Mouse (Mus musculus) CH12.LX (cell line): ENCODE results near the gene Rgs5.

ENCODE experiments used
- IRF4 ChIP-seq: IDR thresholded peaks from 2 replicates; pipeline ENCODE4 v1.6.1; 2014; ENCODE audit warnings: low read depth, mild to moderate bottlenecking, inconsistent platforms, low read length, improper control_type of control experiment
- KAT2A ChIP-seq: IDR thresholded peaks from 2 replicates; pipeline ENCODE4 v1.6.1; 2012; ENCODE audit warnings: low read length, improper control_type of control experiment, inconsistent platforms; ENCODE audit not compliant: insufficient replicate concordance
- MAFK ChIP-seq: IDR thresholded peaks from 2 replicates; pipeline ENCODE4 v1.6.1; 2011; ENCODE audit warnings: low read length, improper control_type of control experiment; ENCODE audit not compliant: insufficient replicate concordance
- POLR2A ChIP-seq: IDR thresholded peaks from 2 replicates; pipeline ENCODE4 v1.6.1; 2011; ENCODE audit warnings: low read depth, mild to moderate bottlenecking, improper control_type of control experiment, low read length
- USF1 ChIP-seq: IDR thresholded peaks from 2 replicates; pipeline ENCODE4 v1.6.1; 2014; ENCODE audit warnings: low read depth, mild to moderate bottlenecking, inconsistent platforms, low read length, improper control_type of control experiment
- ZKSCAN1 ChIP-seq: IDR thresholded peaks from 2 replicates; pipeline ENCODE4 v1.6.1; 2012; ENCODE audit warnings: low read depth, inconsistent platforms, low read length, improper control_type of control experiment, borderline replicate concordance

GRCm38 (mm10) chr1:169670705-169671104, 15.4 kb downstream of the Rgs5 start:
- TF ChIP-seq POLR2A (no peak), MAFK (no peak), USF1 (no peak), IRF4 (no peak), ZKSCAN1 (no peak), KAT2A (no peak)
